Mouse (Mus musculus): ENCODE measurements at regions not wholly inside any gene's neighbourhood (a gene's known extent, or its start where the extent isn't known, plus 50 kb on each side); places are given as distances from the start of the nearest gene placed in this dataset.

- TF ChIP-seq CTCF (IDR thresholded peaks at IDR 0.05; ENCODE audit: extremely low read depth, insufficient read depth, low read length) (no peak), POLR2A (IDR thresholded peaks at IDR 0.05; ENCODE audit: extremely low read depth, insufficient read depth, low read length) (no peak)
Measured at GRCm38 (mm10) chr9:61315371-61316298, 56.5 kb upstream of the Tle3 start.
